Mouse (Mus musculus) left cerebral cortex, adult 18-20 months (tissue): Measurements from ENCODE around the gene Glce. TPM values are rescaled to one million over a fixed set of nuclear protein-coding genes. Genes with fewer than 3 reads are reported as not detected.

Experiments used
- DNase-seq, 2 experiments: peaks; one replicate each; pipeline ENCODE4 v3.0.0; 2021 to 2022; ENCODE audit warnings: low spot score in 2 of 2, mixed read lengths in 1 of 2
- long read RNA-seq, 2 experiments: library from polyadenylated mRNA; stranded (forward); transcript quantifications; one replicate each; pipeline ENCODE4 v2.0.0; 2021
- total RNA-seq, 2 experiments: library from RNA; stranded (reverse); gene quantifications; 2 replicates each; pipeline ENCODE4 v1.2.3; 2021

Gene Glce
- 10 to 100 TPM; 37.1 to 37.8 TPM for total RNA-seq
- long read RNA-seq, experiment 1, full-length matches to known transcripts = 16 of 20 reads
- long read RNA-seq, experiment 1, partial matches to known transcripts = 0 of 20 reads
- long read RNA-seq, experiment 1, other reads (novel, unspliced or antisense) = 4 of 20 reads
- long read RNA-seq, experiment 2, full-length matches to known transcripts = 9 of 15 reads
- long read RNA-seq, experiment 2, partial matches to known transcripts = 0 of 15 reads
- long read RNA-seq, experiment 2, other reads (novel, unspliced or antisense) = 6 of 15 reads

- peak; percentile 97 to 98 for DNase-seq
These were observed at the start of gene Glce for GRCm38 (mm10) chr9:62122508-62123215. Glce (minus strand) TSS chr9:62122655.

GRCm38 (mm10) chr9:62172239-62172638 is 49.8 kb upstream of the Glce start:
- DNase-seq = no peak

GRCm38 (mm10) chr9:62170921-62171320 is 48.5 kb upstream of the Glce start:
- no peak for DNase-seq

GRCm38 (mm10) chr9:62166621-62167020 is 44.2 kb upstream of the Glce start:
- DNase-seq = no peak

- DNase-seq = no peak
These were observed 43.7 kb upstream of the Glce start for GRCm38 (mm10) chr9:62166186-62166585.

- DNase-seq = no peak
These were observed 40.4 kb upstream of the Glce start for GRCm38 (mm10) chr9:62162889-62163291.

- no peak for DNase-seq
These were observed 38.3 kb upstream of the Glce start for GRCm38 (mm10) chr9:62160788-62161187.

- DNase-seq = no peak
These were observed 36.3 kb upstream of the Glce start for GRCm38 (mm10) chr9:62158746-62159145.

GRCm38 (mm10) chr9:62155821-62156220 is 33.4 kb upstream of the Glce start:
- no peak for DNase-seq

GRCm38 (mm10) chr9:62155400-62155799 is 32.9 kb upstream of the Glce start:
- no peak for DNase-seq

GRCm38 (mm10) chr9:62154956-62155355 is 32.5 kb upstream of the Glce start:
- no peak for DNase-seq

GRCm38 (mm10) chr9:62154551-62154950 is 32.1 kb upstream of the Glce start:
- no peak for DNase-seq

GRCm38 (mm10) chr9:62153263-62153662 is 30.8 kb upstream of the Glce start:
- no peak for DNase-seq

- DNase-seq = no peak
These were observed 30.1 kb upstream of the Glce start for GRCm38 (mm10) chr9:62152506-62152905.

- no peak for DNase-seq
These were observed 22.7 kb upstream of the Glce start for GRCm38 (mm10) chr9:62145198-62145597.

- DNase-seq = no peak
These were observed 21.0 kb upstream of the Glce start for GRCm38 (mm10) chr9:62143428-62143827.

- no peak for DNase-seq
These were observed 16.6 kb upstream of the Glce start for GRCm38 (mm10) chr9:62139027-62139426.

GRCm38 (mm10) chr9:62137259-62137658 is 14.8 kb upstream of the Glce start:
- DNase-seq = peak; percentile 56 to 66

GRCm38 (mm10) chr9:62132005-62132782 is 9.7 kb upstream of the Glce start:
- DNase-seq = no peak

GRCm38 (mm10) chr9:62130746-62131145 is 8.3 kb upstream of the Glce start:
- DNase-seq = no peak

GRCm38 (mm10) chr9:62128056-62128455 is 5.6 kb upstream of the Glce start:
- no peak for DNase-seq

GRCm38 (mm10) chr9:62125986-62126575 is 3.6 kb upstream of the Glce start:
- no peak for DNase-seq
